Mouse (Mus musculus) kidney, postnatal 25 days (tissue): ENCODE measurements around the gene Irf2bpl.
A peak's percentile ranks its signal among the peaks of the same experiment; 100 is the strongest.

Experiments
- DNase-seq, 2 experiments: peaks; one replicate each; pipeline ENCODE4 v3.0.0; 2021; ENCODE audit warnings: mixed read lengths in 2 of 2

Gene Irf2bpl

GRCm38 (mm10) chr12:86885746-86886145, 1.1 kb upstream of the Irf2bpl start:
- no peak for DNase-seq

GRCm38 (mm10) chr12:86885336-86885735, 738 bp upstream of the Irf2bpl start:
- DNase-seq: no peak

GRCm38 (mm10) chr12:86883280-86884196, 1.1 kb downstream of the Irf2bpl start:
- DNase-seq: peak; percentile 68 to 83

GRCm38 (mm10) chr12:86883019-86883279, 1.6 kb downstream of the Irf2bpl start:
- DNase-seq: no peak

GRCm38 (mm10) chr12:86882279-86883018, 2.1 kb downstream of the Irf2bpl start:
- peak; percentile 65 to 83 for DNase-seq

- DNase-seq: no peak
Observed at GRCm38 (mm10) chr12:86881809-86882278, 2.8 kb downstream of the Irf2bpl start.

- no peak for DNase-seq
Observed at GRCm38 (mm10) chr12:86880090-86880723, 4.4 kb downstream of the Irf2bpl start.

GRCm38 (mm10) chr12:86879446-86880085, 5.0 kb downstream of the Irf2bpl start:
- DNase-seq: peak in 1 of 2 experiments; percentile 50

- DNase-seq: peak in 1 of 2 experiments; percentile 54
Observed at GRCm38 (mm10) chr12:86878426-86879353, 5.9 kb downstream of the Irf2bpl start.

- no peak for DNase-seq
Observed at GRCm38 (mm10) chr12:86876981-86877380, 7.6 kb downstream of the Irf2bpl start.

GRCm38 (mm10) chr12:86876116-86876515, 8.5 kb downstream of the Irf2bpl start:
- DNase-seq: no peak

GRCm38 (mm10) chr12:86872335-86873040, 12.1 kb downstream of the Irf2bpl start:
- DNase-seq: peak; percentile 93 to 97

GRCm38 (mm10) chr12:86871666-86872334, 12.8 kb downstream of the Irf2bpl start:
- peak in 1 of 2 experiments; percentile 65 for DNase-seq

- no peak for DNase-seq
Observed at GRCm38 (mm10) chr12:86870996-86871395, 13.6 kb downstream of the Irf2bpl start.

GRCm38 (mm10) chr12:86869761-86870160, 14.8 kb downstream of the Irf2bpl start:
- DNase-seq: peak in 1 of 2 experiments; percentile 46

- DNase-seq: peak; percentile 81 to 97
Observed at GRCm38 (mm10) chr12:86867271-86868223, 17.1 kb downstream of the Irf2bpl start.

GRCm38 (mm10) chr12:86864316-86865020, 20.1 kb downstream of the Irf2bpl start:
- peak; percentile 75 to 89 for DNase-seq
